Mouse (Mus musculus) liver, postnatal 0 days (tissue): Measurements from ENCODE around the gene Commd6.

Source experiments
- CTCF ChIP-seq: sonication (generic); IDR thresholded peaks from 2 replicates; pipeline ENCODE4 v1.5.1; 2016; ENCODE audit warnings: antibody characterized with exemption, low read depth
- EP300 ChIP-seq: IDR thresholded peaks from 2 replicates; pipeline ENCODE4 v1.6.1; 2016; ENCODE audit warnings: antibody characterized with exemption, low read depth, mild to moderate bottlenecking

DNA sequence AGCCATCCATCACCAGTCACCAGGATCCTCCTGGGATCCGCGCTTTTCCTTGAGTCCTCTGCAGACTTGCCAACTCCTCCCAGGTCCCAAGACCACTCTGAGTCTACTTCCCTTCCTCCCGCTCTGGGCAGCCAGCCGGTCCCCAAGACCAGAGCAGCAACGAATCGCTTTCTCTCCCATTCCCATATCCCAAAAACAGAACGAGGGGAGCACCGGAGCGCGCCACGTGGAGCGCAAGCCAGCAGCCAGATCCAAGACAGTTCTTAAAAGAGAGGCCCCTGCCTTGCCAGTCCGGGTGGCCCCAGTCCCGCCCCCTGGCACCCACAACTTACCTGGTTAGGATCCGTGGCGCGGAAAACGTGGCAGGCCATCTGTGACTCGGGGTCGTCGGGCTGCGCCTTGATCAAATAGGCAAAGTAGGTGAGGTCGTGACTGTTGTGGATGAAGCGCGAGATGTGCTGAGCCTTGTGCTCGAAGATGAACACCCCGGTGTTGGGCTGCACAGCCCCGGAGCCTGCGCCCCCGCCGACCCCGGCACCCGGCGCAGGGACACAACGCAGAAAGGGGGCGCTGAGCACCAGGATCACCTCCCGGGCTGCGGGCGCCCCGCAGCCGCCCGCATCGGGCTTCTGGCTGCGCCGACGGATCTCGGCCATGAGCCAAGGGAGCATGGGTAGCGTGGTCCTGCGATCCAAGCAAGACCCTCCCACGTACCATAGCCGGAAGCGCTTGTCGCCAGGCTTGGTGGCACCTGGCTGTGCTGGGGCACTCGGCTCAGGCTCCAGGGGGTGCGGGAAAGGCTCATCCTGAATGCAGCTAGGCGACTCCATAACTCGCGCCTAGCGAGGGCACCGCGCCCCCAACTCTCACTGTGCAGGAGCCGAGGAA, 32.6 kb downstream of the Commd6 start:
- no peak for TF ChIP-seq CTCF
- no peak for TF ChIP-seq EP300
